Mouse (Mus musculus): Measurements from ENCODE around the gene Bbx. TPM values are rescaled to one million over a fixed set of nuclear protein-coding genes. Genes with fewer than 3 reads are reported as not detected.

The Bbx gene
- polyA plus RNA-seq, 1 experiment from 2014 or later, result 65.4 TPM

DNA sequence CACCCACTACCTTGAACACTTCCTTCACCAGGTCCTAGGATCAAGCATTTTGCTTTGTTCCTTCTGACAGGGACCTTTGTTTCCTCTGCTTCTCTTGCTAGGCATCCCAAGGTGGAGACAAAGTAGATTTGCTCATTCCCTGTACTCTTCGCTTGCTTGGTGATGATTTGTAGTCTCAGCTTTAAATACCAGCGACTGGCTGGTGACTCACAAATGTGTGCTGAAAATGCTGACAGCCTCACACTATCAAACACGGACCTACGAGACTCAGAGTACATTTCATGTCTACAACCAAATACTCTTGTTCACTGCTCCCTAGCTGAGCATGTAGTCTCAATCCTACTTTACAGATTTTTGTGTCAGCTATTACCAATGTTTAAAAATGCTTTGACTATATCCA lies 220.5 kb downstream of the Bbx start:
- H3K9ac ChIP-seq, result no peak overlapping the region
- ATAC-seq (replicated peaks; ENCODE audit: low FRiP score), result no peak
- WGBS, result 84% methylated on average over 4 of the region's 4 CpGs
- H3K27ac ChIP-seq, result no peak overlapping the region
- no peaks in the 10 kb centered on the region for H3K27me3 ChIP-seq
- H3K4me2 ChIP-seq, result no peak overlapping the region
- no peaks in the 10 kb centered on the region for H3K4me1 ChIP-seq
- no peak overlapping the region for H3K4me3 ChIP-seq (replicated peaks)
- no peaks in the 10 kb centered on the region for H3K9me3 ChIP-seq (replicated peaks)
- H3K36me3 ChIP-seq, result peaks cover 14% of the 10 kb centered on the region

DNA sequence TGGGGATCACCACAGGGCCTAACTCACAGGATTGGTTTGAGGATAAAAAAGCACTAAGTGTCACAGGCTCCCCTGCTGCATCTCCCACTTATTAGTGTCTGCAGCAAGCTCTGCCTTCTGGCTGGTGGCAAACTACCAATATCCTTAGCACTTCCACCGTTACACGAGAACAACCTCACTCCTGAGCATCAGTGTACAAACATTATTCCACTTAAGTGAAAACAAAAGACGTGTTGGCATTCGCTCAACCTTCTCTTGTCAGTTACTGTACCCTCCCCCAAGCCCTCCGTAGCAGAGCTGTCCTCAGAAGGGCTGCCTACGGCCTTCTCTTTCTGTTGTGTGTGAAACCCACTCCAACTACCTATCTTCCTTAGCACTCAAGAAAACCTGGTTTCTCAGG lies 221.0 kb downstream of the Bbx start:
- H3K9me3 ChIP-seq (replicated peaks), result no peaks in the 10 kb centered on the region
- H3K36me3 ChIP-seq, result peaks cover 14% of the 10 kb centered on the region
- H3K9ac ChIP-seq, result no peak overlapping the region
- no peaks in the 10 kb centered on the region for H3K4me1 ChIP-seq
- no peak for ATAC-seq (replicated peaks; ENCODE audit: low FRiP score)
- H3K4me3 ChIP-seq (replicated peaks), result no peak overlapping the region
- 81% methylated on average over 6 of the region's 6 CpGs for WGBS
- no peaks in the 10 kb centered on the region for H3K27me3 ChIP-seq
- H3K27ac ChIP-seq, result no peak overlapping the region
- H3K4me2 ChIP-seq, result no peak overlapping the region

DNA sequence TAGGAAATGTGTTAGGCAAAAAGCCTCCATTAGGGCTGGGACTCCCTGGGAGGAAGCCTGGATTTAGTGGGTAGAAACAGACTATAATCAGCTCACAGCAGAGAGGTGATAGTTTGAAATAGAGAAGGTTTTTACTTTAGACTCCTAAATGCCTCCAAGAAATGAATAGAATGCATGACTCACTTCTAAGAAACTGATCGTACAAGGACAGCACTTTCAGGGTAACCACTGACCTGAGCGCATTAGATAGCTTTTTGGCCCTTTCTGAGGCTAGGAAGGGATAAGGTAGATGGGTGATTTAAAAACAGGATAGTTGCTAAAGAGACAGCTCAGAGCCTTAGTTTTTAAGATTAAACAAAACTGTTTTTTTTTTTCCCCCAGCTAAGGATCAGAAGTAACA lies 221.4 kb downstream of the Bbx start:
- WGBS, result 92% methylated on average over 2 of the region's 2 CpGs
- no peak overlapping the region for H3K4me3 ChIP-seq (replicated peaks)
- no peaks in the 10 kb centered on the region for H3K4me1 ChIP-seq
- no peak overlapping the region for H3K9ac ChIP-seq
- no peaks in the 10 kb centered on the region for H3K27me3 ChIP-seq
- H3K27ac ChIP-seq, result no peak overlapping the region
- no peak for ATAC-seq (replicated peaks; ENCODE audit: low FRiP score)
- no peak overlapping the region for H3K4me2 ChIP-seq
- no peaks in the 10 kb centered on the region for H3K9me3 ChIP-seq (replicated peaks)
- H3K36me3 ChIP-seq, result peaks cover 14% of the 10 kb centered on the region

GRCm38 (mm10) chr16:50204944-50205343 lies 227.2 kb downstream of the Bbx start:
- Histone ChIP-seq H3K27ac (no peak overlapping the region), H3K36me3 (peaks cover 26% of the 10 kb centered on the region), H3K9me3 (replicated peaks) (no peaks in the 10 kb centered on the region), H3K9ac (no peak overlapping the region), H3K27me3 (no peaks in the 10 kb centered on the region), H3K4me1 (no peaks in the 10 kb centered on the region), H3K4me3 (replicated peaks) (no peak overlapping the region), H3K4me2 (no peak overlapping the region)
- ATAC-seq (replicated peaks; ENCODE audit: low FRiP score), result no peak
- 82% methylated on average over 3 of the region's 3 CpGs for WGBS

- no peak overlapping the region for H3K27ac ChIP-seq
- no peak for ATAC-seq (replicated peaks; ENCODE audit: low FRiP score)
- H3K9me3 ChIP-seq (replicated peaks), result no peaks in the 10 kb centered on the region
- H3K9ac ChIP-seq, result no peak overlapping the region
- peaks cover 46% of the 10 kb centered on the region for H3K36me3 ChIP-seq
- WGBS, result 88% methylated on average over 7 of the region's 7 CpGs
- H3K4me3 ChIP-seq (replicated peaks), result no peak overlapping the region
- H3K4me2 ChIP-seq, result no peak overlapping the region
- no peaks in the 10 kb centered on the region for H3K4me1 ChIP-seq
- no peaks in the 10 kb centered on the region for H3K27me3 ChIP-seq
These were observed 230.5 kb downstream of the Bbx start for GRCm38 (mm10) chr16:50201546-50202151.

- Histone ChIP-seq H3K9me3 (replicated peaks) (no peaks in the 10 kb centered on the region), H3K27me3 (no peaks in the 10 kb centered on the region), H3K36me3 (peaks cover 54% of the 10 kb centered on the region), H3K27ac (no peak overlapping the region), H3K9ac (no peak overlapping the region), H3K4me2 (no peak overlapping the region), H3K4me3 (replicated peaks) (no peak overlapping the region), H3K4me1 (no peaks in the 10 kb centered on the region)
- ATAC-seq (replicated peaks; ENCODE audit: low FRiP score), result no peak
- WGBS, result 69% methylated on average over 15 of the region's 15 CpGs
These were observed 232.0 kb downstream of the Bbx start for GRCm38 (mm10) chr16:50200214-50200613.

- Histone ChIP-seq H3K4me2 (no peak overlapping the region), H3K27ac (no peak overlapping the region), H3K9me3 (replicated peaks) (no peaks in the 10 kb centered on the region), H3K9ac (no peak overlapping the region), H3K36me3 (peaks cover 50% of the 10 kb centered on the region), H3K4me3 (replicated peaks) (no peak overlapping the region), H3K27me3 (no peaks in the 10 kb centered on the region), H3K4me1 (no peaks in the 10 kb centered on the region)
- 66% methylated on average over 4 of the region's 4 CpGs for WGBS
- ATAC-seq (replicated peaks; ENCODE audit: low FRiP score), result no peak
These were observed 236.1 kb downstream of the Bbx start for GRCm38 (mm10) chr16:50196118-50196517.

- Histone ChIP-seq H3K36me3 (peaks cover 26% of the 10 kb centered on the region), H3K9me3 (replicated peaks) (no peaks in the 10 kb centered on the region), H3K4me1 (0 out of 2 replicates have a peak, but pooled peaks cover 5% of the 10 kb centered on the region), H3K4me2 (no peak overlapping the region), H3K4me3 (replicated peaks) (no peak overlapping the region), H3K27me3 (no peaks in the 10 kb centered on the region), H3K9ac (no peak overlapping the region), H3K27ac (no peak overlapping the region; the same call in 1 of the 2 replicates)
- 100% methylated on average over 1 of the region's 1 CpGs for WGBS
- no peak for ATAC-seq (replicated peaks; ENCODE audit: low FRiP score)
These were observed 239.6 kb downstream of the Bbx start for GRCm38 (mm10) chr16:50192626-50193025.

GRCm38 (mm10) chr16:50189108-50189507 lies 243.1 kb downstream of the Bbx start:
- Histone ChIP-seq H3K4me2 (no peak overlapping the region), H3K9me3 (replicated peaks) (no peaks in the 10 kb centered on the region), H3K4me3 (replicated peaks) (no peak overlapping the region), H3K36me3 (peaks cover 9% of the 10 kb centered on the region; the same call in 1 of the 2 replicates), H3K27ac (no peak overlapping the region), H3K9ac (no peak overlapping the region), H3K4me1 (peaks cover 16% of the 10 kb centered on the region), H3K27me3 (no peaks in the 10 kb centered on the region)
- WGBS, result 43% methylated on average over 6 of the region's 6 CpGs
- no peak for ATAC-seq (replicated peaks; ENCODE audit: low FRiP score)

DNA sequence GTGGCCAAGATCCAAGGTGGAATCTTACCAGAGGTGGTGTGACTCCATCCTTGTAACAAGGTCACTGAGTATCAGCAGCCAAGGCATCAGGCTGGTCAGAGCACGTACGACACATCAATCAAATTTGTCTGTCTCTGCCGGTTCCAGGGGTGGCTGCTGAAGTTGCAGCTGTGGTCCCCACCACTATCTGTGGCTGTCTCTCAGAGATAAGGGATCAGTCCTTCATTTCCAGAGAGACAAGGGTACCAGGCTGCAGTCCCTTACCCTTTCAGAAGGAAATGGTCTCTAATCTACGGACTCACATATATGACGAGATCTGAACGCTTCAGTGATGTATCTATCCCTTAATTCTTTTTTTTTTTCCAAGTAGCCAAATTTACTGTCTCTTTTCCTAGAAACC lies 245.6 kb downstream of the Bbx start:
- WGBS, result 77% methylated on average over 6 of the region's 6 CpGs
- no peak overlapping the region for H3K27ac ChIP-seq

DNA sequence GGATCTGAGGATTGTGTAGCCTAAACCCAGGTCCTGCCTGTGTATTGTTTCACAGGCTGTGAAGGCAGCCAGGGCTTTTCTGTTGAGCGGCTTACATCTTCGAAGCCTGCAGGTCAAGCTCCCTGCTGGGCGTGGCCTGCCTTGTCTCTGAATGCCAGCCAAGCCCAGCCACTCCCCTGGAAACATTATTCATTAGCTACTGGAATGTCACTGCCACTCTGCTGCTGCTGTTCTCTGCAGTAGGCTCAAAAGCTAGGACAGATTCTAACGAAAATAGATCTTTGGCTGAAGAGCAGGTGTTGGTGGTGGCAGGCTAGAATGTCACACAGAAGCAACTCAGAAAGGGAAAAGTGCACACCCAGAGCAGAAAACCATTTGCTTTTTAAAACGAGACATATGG lies 247.1 kb downstream of the Bbx start:
- Histone ChIP-seq H3K4me1 (peaks cover 16% of the 10 kb centered on the region), H3K9ac (no peak overlapping the region), H3K9me3 (replicated peaks) (no peaks in the 10 kb centered on the region), H3K27me3 (no peaks in the 10 kb centered on the region), H3K4me3 (replicated peaks) (no peak overlapping the region), H3K27ac (no peak overlapping the region), H3K4me2 (no peak overlapping the region), H3K36me3 (no peaks in the 10 kb centered on the region)
- ATAC-seq (replicated peaks; ENCODE audit: low FRiP score), result peak; percentile 87
- 11% methylated on average over 5 of the region's 5 CpGs for WGBS

More for the DNA sequence above, 245.6 kb downstream of the Bbx start:
- no peaks in the 10 kb centered on the region for H3K36me3 ChIP-seq
- H3K27me3 ChIP-seq, result no peaks in the 10 kb centered on the region
- H3K4me3 ChIP-seq (replicated peaks), result no peak overlapping the region
- H3K4me2 ChIP-seq, result no peak overlapping the region
- H3K9ac ChIP-seq, result no peak overlapping the region
- no peak for ATAC-seq (replicated peaks; ENCODE audit: low FRiP score)
- H3K9me3 ChIP-seq (replicated peaks), result no peaks in the 10 kb centered on the region
- peaks cover 16% of the 10 kb centered on the region for H3K4me1 ChIP-seq

GRCm38 (mm10) chr16:50182988-50183387 lies 249.2 kb downstream of the Bbx start:
- no peaks in the 10 kb centered on the region for H3K36me3 ChIP-seq
- WGBS, result 81% methylated on average over 8 of the region's 8 CpGs
- H3K4me1 ChIP-seq, result peaks cover 11% of the 10 kb centered on the region
- no peak overlapping the region for H3K27ac ChIP-seq
- ATAC-seq (replicated peaks; ENCODE audit: low FRiP score), result no peak
- no peak overlapping the region for H3K4me2 ChIP-seq
- no peak overlapping the region for H3K4me3 ChIP-seq (replicated peaks)
- H3K27me3 ChIP-seq, result no peaks in the 10 kb centered on the region
- no peaks in the 10 kb centered on the region for H3K9me3 ChIP-seq (replicated peaks)
- no peak overlapping the region for H3K9ac ChIP-seq

DNA sequence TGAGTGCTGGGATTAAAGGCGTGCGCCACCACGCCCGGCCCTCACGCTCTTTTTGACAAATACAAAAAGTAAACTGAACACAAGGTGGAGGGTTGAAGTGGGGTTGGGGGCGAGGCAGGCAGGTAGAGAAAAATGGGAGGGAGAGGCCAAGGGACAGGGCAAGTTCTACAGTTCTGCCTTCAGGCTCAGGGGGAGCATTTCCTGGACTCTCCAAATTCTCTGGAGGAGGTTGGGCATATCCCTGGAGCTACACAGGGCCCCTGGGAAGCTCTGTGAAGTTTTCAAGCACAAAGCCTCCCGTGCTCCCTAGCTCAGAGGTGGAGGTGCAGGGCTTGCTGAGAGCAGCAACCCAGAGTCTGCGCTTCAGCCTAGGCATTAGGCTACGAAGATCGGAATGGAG lies 249.6 kb downstream of the Bbx start:
- H3K9me3 ChIP-seq (replicated peaks), result no peaks in the 10 kb centered on the region
- H3K27me3 ChIP-seq, result no peaks in the 10 kb centered on the region
- no peak overlapping the region for H3K4me3 ChIP-seq (replicated peaks)
- no peak overlapping the region for H3K27ac ChIP-seq
- 82% methylated on average over 10 of the region's 10 CpGs for WGBS
- peaks cover 11% of the 10 kb centered on the region for H3K4me1 ChIP-seq
- no peaks in the 10 kb centered on the region for H3K36me3 ChIP-seq
- no peak overlapping the region for H3K9ac ChIP-seq
- no peak overlapping the region for H3K4me2 ChIP-seq
- no peak for ATAC-seq (replicated peaks; ENCODE audit: low FRiP score)
